Mouse (Mus musculus): ENCODE data around the gene Cops8. TPM values are rescaled to one million over a fixed set of nuclear protein-coding genes. Genes with fewer than 3 reads are reported as not detected.
A peak's percentile ranks its signal among the peaks of the same experiment; 100 is the strongest.

Gene Cops8
- polyA plus RNA-seq (2012; rRNA removed), result 50.1 and 55.7 TPM in 2 replicates

- H3K36me3 ChIP-seq (ENCODE audit: control insufficient read depth, insufficient read depth, low read length), result peaks cover 4% of the 10 kb centered on the region
- TF ChIP-seq POLR2A (IDR thresholded peaks at IDR 0.05; ENCODE audit: control insufficient read depth, low read depth, low read length) (peak; percentile 96), CTCF (IDR thresholded peaks at IDR 0.05; ENCODE audit: control insufficient read depth, insufficient read depth, insufficient replicate concordance, low read depth, low read length) (no peak)
- peak within 1 kb of the TSS; percentile 91 for H3K4me3 ChIP-seq (ENCODE audit: control insufficient read depth, low read depth, low read length)
- H3K27ac ChIP-seq (ENCODE audit: control insufficient read depth, insufficient read depth, low read depth, low read length), result peak within 1 kb of the TSS; percentile 58
- H3K4me1 ChIP-seq (ENCODE audit: control insufficient read depth, insufficient read depth, low read length), result peaks cover 3% of the 10 kb centered on the region; the same call in 1 of the 2 replicates
- H3K27me3 ChIP-seq (ENCODE audit: control insufficient read depth, insufficient read depth, low read length), result no peaks in the 10 kb centered on the region
Measured at GRCm38 (mm10) chr1:90602759-90603560, at the start of gene Cops8. TSS of gene Cops8 (plus strand) at chr1:90602981.

- H3K36me3 ChIP-seq (ENCODE audit: control insufficient read depth, insufficient read depth, low read length), result no peaks in the 10 kb centered on the region
- no peaks in the 10 kb centered on the region for H3K27me3 ChIP-seq (ENCODE audit: control insufficient read depth, insufficient read depth, low read length)
- no peaks in the 10 kb centered on the region for H3K4me1 ChIP-seq (ENCODE audit: control insufficient read depth, insufficient read depth, low read length)
- H3K27ac ChIP-seq (ENCODE audit: control insufficient read depth, insufficient read depth, low read depth, low read length), result no peak overlapping the region
- TF ChIP-seq CTCF (IDR thresholded peaks at IDR 0.05; ENCODE audit: control insufficient read depth, insufficient read depth, insufficient replicate concordance, low read depth, low read length) (no peak), POLR2A (IDR thresholded peaks at IDR 0.05; ENCODE audit: control insufficient read depth, low read depth, low read length) (no peak)
- no peak overlapping the region for H3K4me3 ChIP-seq (ENCODE audit: control insufficient read depth, low read depth, low read length)
Measured at GRCm38 (mm10) chr1:90557140-90557539, 45.6 kb upstream of the Cops8 start.

GRCm38 (mm10) chr1:90560942-90561726, 41.6 kb upstream of the Cops8 start:
- Histone ChIP-seq H3K4me1 (ENCODE audit: control insufficient read depth, insufficient read depth, low read length) (no peaks in the 10 kb centered on the region), H3K4me3 (ENCODE audit: control insufficient read depth, low read depth, low read length) (no peak overlapping the region), H3K27me3 (ENCODE audit: control insufficient read depth, insufficient read depth, low read length) (no peaks in the 10 kb centered on the region), H3K36me3 (ENCODE audit: control insufficient read depth, insufficient read depth, low read length) (no peaks in the 10 kb centered on the region), H3K27ac (ENCODE audit: control insufficient read depth, insufficient read depth, low read depth, low read length) (no peak overlapping the region)
- TF ChIP-seq CTCF (IDR thresholded peaks at IDR 0.05; ENCODE audit: control insufficient read depth, insufficient read depth, insufficient replicate concordance, low read depth, low read length) (no peak), POLR2A (IDR thresholded peaks at IDR 0.05; ENCODE audit: control insufficient read depth, low read depth, low read length) (no peak)

GRCm38 (mm10) chr1:90563945-90564344, 38.8 kb upstream of the Cops8 start:
- Histone ChIP-seq H3K36me3 (ENCODE audit: control insufficient read depth, insufficient read depth, low read length) (no peaks in the 10 kb centered on the region), H3K27ac (ENCODE audit: control insufficient read depth, insufficient read depth, low read depth, low read length) (no peak overlapping the region), H3K4me1 (ENCODE audit: control insufficient read depth, insufficient read depth, low read length) (no peaks in the 10 kb centered on the region), H3K27me3 (ENCODE audit: control insufficient read depth, insufficient read depth, low read length) (no peaks in the 10 kb centered on the region), H3K4me3 (ENCODE audit: control insufficient read depth, low read depth, low read length) (no peak overlapping the region)
- no peak for TF ChIP-seq POLR2A (IDR thresholded peaks at IDR 0.05; ENCODE audit: control insufficient read depth, low read depth, low read length)
- TF ChIP-seq CTCF (IDR thresholded peaks at IDR 0.05; ENCODE audit: control insufficient read depth, insufficient read depth, insufficient replicate concordance, low read depth, low read length), result no peak

GRCm38 (mm10) chr1:90566664-90567440, 35.9 kb upstream of the Cops8 start:
- TF ChIP-seq CTCF (IDR thresholded peaks at IDR 0.05; ENCODE audit: control insufficient read depth, insufficient read depth, insufficient replicate concordance, low read depth, low read length) (no peak), POLR2A (IDR thresholded peaks at IDR 0.05; ENCODE audit: control insufficient read depth, low read depth, low read length) (no peak)
- Histone ChIP-seq H3K4me1 (ENCODE audit: control insufficient read depth, insufficient read depth, low read length) (no peaks in the 10 kb centered on the region), H3K4me3 (ENCODE audit: control insufficient read depth, low read depth, low read length) (no peak overlapping the region), H3K36me3 (ENCODE audit: control insufficient read depth, insufficient read depth, low read length) (no peaks in the 10 kb centered on the region), H3K27me3 (ENCODE audit: control insufficient read depth, insufficient read depth, low read length) (no peaks in the 10 kb centered on the region), H3K27ac (ENCODE audit: control insufficient read depth, insufficient read depth, low read depth, low read length) (no peak overlapping the region)

GRCm38 (mm10) chr1:90573831-90574230, 28.9 kb upstream of the Cops8 start:
- no peaks in the 10 kb centered on the region for H3K27me3 ChIP-seq (ENCODE audit: control insufficient read depth, insufficient read depth, low read length)
- 0 out of 2 replicates have a peak, but pooled peaks cover 2% of the 10 kb centered on the region for H3K4me1 ChIP-seq (ENCODE audit: control insufficient read depth, insufficient read depth, low read length)
- H3K4me3 ChIP-seq (ENCODE audit: control insufficient read depth, low read depth, low read length), result no peak overlapping the region
- no peak overlapping the region for H3K27ac ChIP-seq (ENCODE audit: control insufficient read depth, insufficient read depth, low read depth, low read length)
- H3K36me3 ChIP-seq (ENCODE audit: control insufficient read depth, insufficient read depth, low read length), result no peaks in the 10 kb centered on the region
- TF ChIP-seq CTCF (IDR thresholded peaks at IDR 0.05; ENCODE audit: control insufficient read depth, insufficient read depth, insufficient replicate concordance, low read depth, low read length), result no peak
- no peak for TF ChIP-seq POLR2A (IDR thresholded peaks at IDR 0.05; ENCODE audit: control insufficient read depth, low read depth, low read length)
